Mouse (Mus musculus): ENCODE measurements around the gene Hoxc8. TPM values are rescaled to one million over a fixed set of nuclear protein-coding genes. Genes with fewer than 3 reads are reported as not detected.
A peak's percentile ranks its signal among the peaks of the same experiment; 100 is the strongest.

Gene Hoxc8
- polyA plus RNA-seq, 1 experiment: 1.8 TPM

GRCm38 (mm10) chr15:103010112-103010846, 19.9 kb downstream of the Hoxc8 start:
- peak overlapping the region; percentile 68 for H3K27ac ChIP-seq (ENCODE audit: insufficient read depth, low read depth, low read length)
- no peaks in the 10 kb centered on the region for H3K36me3 ChIP-seq (ENCODE audit: control insufficient read depth, insufficient read depth, low read length)
- TF ChIP-seq POLR2A (IDR thresholded peaks at IDR 0.05; ENCODE audit: low read depth, low read length): no peak
- TF ChIP-seq CTCF (IDR thresholded peaks at IDR 0.05; ENCODE audit: extremely low read depth, insufficient read length, insufficient replicate concordance, low read depth, low read length): no peak
- H3K27me3 ChIP-seq (ENCODE audit: control insufficient read depth, insufficient read depth, low read length): peaks cover 71% of the 10 kb centered on the region
- peak overlapping the region; percentile 54 for H3K4me3 ChIP-seq (ENCODE audit: low read depth, low read length)
- WGBS: 6% methylated on average over 31 of the region's 31 CpGs
- peaks cover 2% of the 10 kb centered on the region for H3K4me1 ChIP-seq (ENCODE audit: control insufficient read depth, insufficient read depth, insufficient read length, low read length)

- H3K27ac ChIP-seq (ENCODE audit: insufficient read depth, low read depth, low read length): peak overlapping the region; percentile 68; the same call in 1 of the 2 replicates
- TF ChIP-seq POLR2A (IDR thresholded peaks at IDR 0.05; ENCODE audit: low read depth, low read length) (no peak), CTCF (IDR thresholded peaks at IDR 0.05; ENCODE audit: extremely low read depth, insufficient read length, insufficient replicate concordance, low read depth, low read length) (no peak)
- peaks cover 71% of the 10 kb centered on the region for H3K27me3 ChIP-seq (ENCODE audit: control insufficient read depth, insufficient read depth, low read length)
- H3K36me3 ChIP-seq (ENCODE audit: control insufficient read depth, insufficient read depth, low read length): no peaks in the 10 kb centered on the region
- H3K4me1 ChIP-seq (ENCODE audit: control insufficient read depth, insufficient read depth, insufficient read length, low read length): peaks cover 2% of the 10 kb centered on the region
- whole genome bisulfite sequencing: 7% methylated on average over 28 of the region's 28 CpGs
- H3K4me3 ChIP-seq (ENCODE audit: low read depth, low read length): peak overlapping the region; percentile 54
These were observed 20.6 kb downstream of the Hoxc8 start for GRCm38 (mm10) chr15:103010847-103011555.

- peak overlapping the region; percentile 40 for H3K4me3 ChIP-seq (ENCODE audit: low read depth, low read length)
These were observed 21.6 kb downstream of the Hoxc8 start for GRCm38 (mm10) chr15:103011928-103012486.

GRCm38 (mm10) chr15:103013238-103013984, 23.0 kb downstream of the Hoxc8 start:
- peaks cover 2% of the 10 kb centered on the region for H3K4me1 ChIP-seq (ENCODE audit: control insufficient read depth, insufficient read depth, insufficient read length, low read length)
- H3K27me3 ChIP-seq (ENCODE audit: control insufficient read depth, insufficient read depth, low read length): peaks cover 73% of the 10 kb centered on the region
- H3K36me3 ChIP-seq (ENCODE audit: control insufficient read depth, insufficient read depth, low read length): no peaks in the 10 kb centered on the region
- H3K4me3 ChIP-seq (ENCODE audit: low read depth, low read length): 0 out of 2 replicates have a peak overlapping the region, but pooled peaks have one; percentile 8
- TF ChIP-seq POLR2A (IDR thresholded peaks at IDR 0.05; ENCODE audit: low read depth, low read length): no peak
- peak; percentile 78; the same call in 1 of the 2 replicates for TF ChIP-seq CTCF (IDR thresholded peaks at IDR 0.05; ENCODE audit: extremely low read depth, insufficient read length, insufficient replicate concordance, low read depth, low read length)
- peak overlapping the region; percentile 80 for H3K27ac ChIP-seq (ENCODE audit: insufficient read depth, low read depth, low read length)
- WGBS: 7% methylated on average over 17 of the region's 17 CpGs

More at GRCm38 (mm10) chr15:103011928-103012486, 21.6 kb downstream of the Hoxc8 start:
- no peaks in the 10 kb centered on the region for H3K36me3 ChIP-seq (ENCODE audit: control insufficient read depth, insufficient read depth, low read length)
- WGBS: 15% methylated on average over 26 of the region's 26 CpGs
- H3K4me1 ChIP-seq (ENCODE audit: control insufficient read depth, insufficient read depth, insufficient read length, low read length): peaks cover 2% of the 10 kb centered on the region
- TF ChIP-seq POLR2A (IDR thresholded peaks at IDR 0.05; ENCODE audit: low read depth, low read length) (no peak), CTCF (IDR thresholded peaks at IDR 0.05; ENCODE audit: extremely low read depth, insufficient read length, insufficient replicate concordance, low read depth, low read length) (no peak)
- H3K27me3 ChIP-seq (ENCODE audit: control insufficient read depth, insufficient read depth, low read length): peaks cover 66% of the 10 kb centered on the region
- H3K27ac ChIP-seq (ENCODE audit: insufficient read depth, low read depth, low read length): peak overlapping the region; percentile 16; the same call in 1 of the 2 replicates

- H3K27ac ChIP-seq (ENCODE audit: insufficient read depth, low read depth, low read length): peak overlapping the region; percentile 80
- TF ChIP-seq CTCF (IDR thresholded peaks at IDR 0.05; ENCODE audit: extremely low read depth, insufficient read length, insufficient replicate concordance, low read depth, low read length): no peak
- no peak for TF ChIP-seq POLR2A (IDR thresholded peaks at IDR 0.05; ENCODE audit: low read depth, low read length)
These were observed 24.0 kb downstream of the Hoxc8 start for GRCm38 (mm10) chr15:103014166-103015008.

GRCm38 (mm10) chr15:103015009-103015399, 24.6 kb downstream of the Hoxc8 start:
- Histone ChIP-seq H3K4me1 (ENCODE audit: control insufficient read depth, insufficient read depth, insufficient read length, low read length) (no peaks in the 10 kb centered on the region; the same call in 1 of the 2 replicates), H3K27ac (ENCODE audit: insufficient read depth, low read depth, low read length) (peak overlapping the region; percentile 16; the same call in 1 of the 2 replicates), H3K36me3 (ENCODE audit: control insufficient read depth, insufficient read depth, low read length) (no peaks in the 10 kb centered on the region), H3K27me3 (ENCODE audit: control insufficient read depth, insufficient read depth, low read length) (peaks cover 65% of the 10 kb centered on the region), H3K4me3 (ENCODE audit: low read depth, low read length) (peak overlapping the region; percentile 59)
- WGBS: 4% methylated on average over 28 of the region's 28 CpGs
- TF ChIP-seq POLR2A (IDR thresholded peaks at IDR 0.05; ENCODE audit: low read depth, low read length): no peak
- no peak for TF ChIP-seq CTCF (IDR thresholded peaks at IDR 0.05; ENCODE audit: extremely low read depth, insufficient read length, insufficient replicate concordance, low read depth, low read length)

More at GRCm38 (mm10) chr15:103014166-103015008, 24.0 kb downstream of the Hoxc8 start:
- Histone ChIP-seq H3K4me3 (ENCODE audit: low read depth, low read length) (peak overlapping the region; percentile 59), H3K4me1 (ENCODE audit: control insufficient read depth, insufficient read depth, insufficient read length, low read length) (peaks cover 2% of the 10 kb centered on the region), H3K36me3 (ENCODE audit: control insufficient read depth, insufficient read depth, low read length) (no peaks in the 10 kb centered on the region), H3K27me3 (ENCODE audit: control insufficient read depth, insufficient read depth, low read length) (peaks cover 71% of the 10 kb centered on the region)
- 3% methylated on average over 57 of the region's 57 CpGs for WGBS
